Mouse (Mus musculus): ENCODE data around the gene Grip1. TPM values are rescaled to one million over a fixed set of nuclear protein-coding genes. Genes with fewer than 3 reads are reported as not detected.

The Grip1 gene
- polyA plus RNA-seq, 1 experiment from 2014 or later, result 3.3 TPM

DNA sequence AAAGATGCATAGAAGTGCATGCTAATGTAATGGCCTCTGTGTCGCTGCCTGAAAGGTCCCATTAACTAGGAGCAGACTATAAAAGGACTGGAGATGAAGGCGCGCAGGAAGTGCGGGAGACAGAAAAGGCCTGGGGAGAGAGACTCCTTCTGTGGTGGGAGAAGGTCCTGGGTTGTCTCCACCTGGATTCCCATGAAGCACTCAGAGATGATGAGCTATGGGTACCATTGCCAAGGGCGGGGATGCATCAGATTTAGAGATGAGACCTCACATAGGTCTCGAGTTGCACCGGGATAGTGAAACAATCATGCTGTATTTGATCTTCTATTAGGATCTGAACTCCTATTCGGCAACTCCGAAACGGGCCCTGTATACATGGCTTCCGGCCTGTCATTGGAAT is 212.8 kb downstream of the Grip1 start:
- H3K9ac ChIP-seq (replicated peaks; ENCODE audit: low read length), result no peak overlapping the region
- H3K27ac ChIP-seq (ENCODE audit: low read length), result no peak overlapping the region
- no peak overlapping the region for H3K4me3 ChIP-seq (ENCODE audit: low read length)
- H3K4me1 ChIP-seq (ENCODE audit: insufficient read depth, low read length), result peaks cover 17% of the 10 kb centered on the region
- no peaks in the 10 kb centered on the region for H3K9me3 ChIP-seq (ENCODE audit: low read length)
- 34% methylated on average over 11 of the region's 11 CpGs for WGBS
- H3K4me2 ChIP-seq (replicated peaks; ENCODE audit: low read depth, low read length), result no peak overlapping the region
- no peak for ATAC-seq (ENCODE audit: low FRiP score, low TSS enrichment)
- H3K36me3 ChIP-seq (ENCODE audit: insufficient read depth, low read length), result no peaks in the 10 kb centered on the region
- no peaks in the 10 kb centered on the region for H3K27me3 ChIP-seq (ENCODE audit: insufficient read depth, low read length)

DNA sequence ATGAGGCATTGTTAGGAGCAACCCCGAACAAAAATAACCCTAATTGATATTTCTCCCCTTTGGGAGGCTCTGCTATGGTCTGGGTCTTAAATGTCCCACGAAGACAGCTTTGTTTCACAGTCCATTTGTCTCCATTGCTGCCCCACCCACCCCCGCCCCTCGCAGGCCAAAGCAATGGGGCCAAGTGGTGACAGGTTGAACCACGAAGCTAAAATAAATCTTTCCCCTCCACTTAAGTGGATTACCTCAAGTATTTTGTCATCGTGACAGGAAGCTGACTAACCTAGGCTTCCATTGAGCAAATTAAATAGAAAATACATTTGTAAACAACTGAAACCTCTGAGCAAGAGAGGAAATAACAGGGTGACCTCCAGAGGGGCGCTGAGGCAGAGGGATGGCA is 216.8 kb downstream of the Grip1 start:
- Histone ChIP-seq H3K9ac (replicated peaks; ENCODE audit: low read length) (no peak overlapping the region), H3K36me3 (ENCODE audit: insufficient read depth, low read length) (no peaks in the 10 kb centered on the region), H3K4me3 (ENCODE audit: low read length) (no peak overlapping the region), H3K4me2 (replicated peaks; ENCODE audit: low read depth, low read length) (no peak overlapping the region), H3K27me3 (ENCODE audit: insufficient read depth, low read length) (no peaks in the 10 kb centered on the region), H3K9me3 (ENCODE audit: low read length) (no peaks in the 10 kb centered on the region), H3K4me1 (ENCODE audit: insufficient read depth, low read length) (peaks cover 14% of the 10 kb centered on the region), H3K27ac (ENCODE audit: low read length) (no peak overlapping the region)
- ATAC-seq (ENCODE audit: low FRiP score, low TSS enrichment), result no peak
- WGBS, result 20% methylated on average over 7 of the region's 7 CpGs

DNA sequence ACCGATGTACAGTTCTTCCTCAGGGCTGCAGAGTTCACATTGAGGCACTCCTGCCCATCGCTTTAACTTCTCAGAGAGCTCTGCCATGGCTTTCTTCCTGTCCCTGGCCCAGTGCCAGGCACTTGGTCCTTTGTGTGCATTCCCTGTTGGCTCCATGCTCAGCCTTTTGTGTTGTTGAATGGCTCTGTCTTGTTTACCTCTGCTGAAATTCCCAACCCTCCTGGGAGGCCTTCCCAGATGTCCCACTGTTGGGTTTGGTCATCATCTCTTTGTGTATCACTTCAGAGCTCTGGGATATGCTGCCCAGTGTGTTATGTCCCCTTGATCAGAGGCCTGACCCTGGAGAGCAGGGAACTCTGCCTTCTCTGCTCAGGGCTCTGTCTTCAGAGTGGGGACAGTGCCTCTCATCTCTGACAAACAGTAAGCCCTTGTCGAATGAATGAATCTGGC is 230.8 kb downstream of the Grip1 start:
- H3K36me3 ChIP-seq (ENCODE audit: insufficient read depth, low read length), result no peaks in the 10 kb centered on the region
- no peak for ATAC-seq (ENCODE audit: low FRiP score, low TSS enrichment)
- no peak overlapping the region for H3K4me3 ChIP-seq (ENCODE audit: low read length)
- no peaks in the 10 kb centered on the region for H3K4me1 ChIP-seq (ENCODE audit: insufficient read depth, low read length)
- H3K9ac ChIP-seq (replicated peaks; ENCODE audit: low read length), result no peak overlapping the region
- WGBS, result 66% methylated on average over 3 of the region's 3 CpGs
- H3K4me2 ChIP-seq (replicated peaks; ENCODE audit: low read depth, low read length), result no peak overlapping the region
- no peaks in the 10 kb centered on the region for H3K27me3 ChIP-seq (ENCODE audit: insufficient read depth, low read length)
- H3K9me3 ChIP-seq (ENCODE audit: low read length), result no peaks in the 10 kb centered on the region
- no peak overlapping the region for H3K27ac ChIP-seq (ENCODE audit: low read length)

DNA sequence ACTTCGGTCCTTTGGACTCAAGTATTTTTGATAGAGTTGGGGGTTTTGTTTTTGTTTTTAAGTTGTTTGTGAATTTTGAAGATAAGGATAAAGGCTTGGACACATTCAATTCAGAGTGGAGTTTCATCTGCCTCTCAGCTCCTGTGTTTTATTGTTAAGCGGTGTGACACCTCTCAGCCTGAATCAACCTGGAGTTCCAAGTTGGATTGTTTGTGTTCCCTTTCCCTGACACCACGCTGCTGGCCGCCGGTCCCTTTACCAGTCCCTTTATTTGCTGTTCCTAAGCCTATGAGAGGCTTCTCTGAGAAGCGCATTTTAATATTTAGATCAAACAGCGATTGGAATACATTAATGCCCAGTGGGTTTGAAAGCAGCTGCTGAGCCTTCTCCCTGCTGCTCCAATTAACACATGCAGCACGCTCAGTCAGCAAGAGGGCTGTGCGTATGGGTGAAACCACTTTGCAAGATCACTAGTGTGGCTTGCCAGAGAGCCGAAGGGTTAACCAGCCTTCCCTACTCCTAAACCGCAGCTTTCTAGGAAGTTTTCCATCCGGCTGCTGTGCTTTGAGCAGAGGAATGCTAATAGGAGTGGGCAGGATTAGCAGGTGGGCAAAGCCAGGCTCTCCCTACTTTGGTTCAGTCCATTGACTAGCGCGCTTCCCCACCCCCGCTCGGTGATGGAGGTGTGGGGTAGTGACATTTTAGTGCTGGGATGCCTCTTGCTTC is 237.9 kb downstream of the Grip1 start:
- 3% methylated on average over 16 of the region's 16 CpGs for WGBS
- ATAC-seq (ENCODE audit: low FRiP score, low TSS enrichment), result peak; percentile 88

DNA sequence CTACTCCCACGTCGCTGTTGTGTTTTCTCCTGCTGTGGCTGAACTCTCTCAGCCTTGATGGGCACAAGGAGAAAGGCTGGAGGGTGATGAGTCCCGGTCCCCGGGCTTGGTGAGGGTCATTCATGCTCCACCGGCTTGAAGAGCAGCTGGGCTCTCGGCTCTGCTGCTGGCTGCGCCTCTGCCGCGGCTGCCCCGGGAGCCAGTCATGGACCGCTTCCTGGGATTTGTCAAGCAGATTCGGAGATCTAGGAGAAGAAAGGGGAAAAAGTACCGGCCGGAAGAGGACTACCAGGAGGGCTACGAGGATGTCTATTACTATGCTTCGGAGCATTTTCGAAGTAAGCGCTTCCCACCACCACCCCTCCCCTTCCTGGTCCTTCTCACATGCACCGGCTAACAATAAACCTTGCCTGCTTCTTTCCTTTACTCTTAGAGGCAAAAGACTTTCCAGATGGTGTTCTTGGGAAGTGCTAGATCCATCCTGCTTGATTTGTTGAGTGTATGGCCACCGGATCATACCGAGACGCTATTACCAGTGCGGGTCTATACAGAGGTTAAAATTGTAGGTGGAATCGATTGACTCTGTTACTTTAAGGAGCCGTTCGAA is 238.8 kb downstream of the Grip1 start:
- 2% methylated on average over 26 of the region's 26 CpGs for WGBS
- H3K9ac ChIP-seq (replicated peaks; ENCODE audit: low read length), result no peak overlapping the region
- H3K9me3 ChIP-seq (ENCODE audit: low read length), result no peaks in the 10 kb centered on the region
- peaks cover 3% of the 10 kb centered on the region for H3K27me3 ChIP-seq (ENCODE audit: insufficient read depth, low read length)
- no peak overlapping the region for H3K27ac ChIP-seq (ENCODE audit: low read length)
- peak overlapping the region; percentile 66 for H3K4me2 ChIP-seq (replicated peaks; ENCODE audit: low read depth, low read length)
- peaks cover 13% of the 10 kb centered on the region; the same call in 1 of the 2 replicates for H3K4me1 ChIP-seq (ENCODE audit: insufficient read depth, low read length)
- H3K36me3 ChIP-seq (ENCODE audit: insufficient read depth, low read length), result no peaks in the 10 kb centered on the region
- peak overlapping the region; percentile 42 for H3K4me3 ChIP-seq (ENCODE audit: low read length)
- ATAC-seq (ENCODE audit: low FRiP score, low TSS enrichment), result peak; percentile 68; the same call in 1 of the 2 replicates

More for the DNA sequence above, 237.9 kb downstream of the Grip1 start:
- Histone ChIP-seq H3K4me3 (ENCODE audit: low read length) (peak overlapping the region; percentile 42), H3K9ac (replicated peaks; ENCODE audit: low read length) (no peak overlapping the region; the same call in 1 of the 2 replicates), H3K36me3 (ENCODE audit: insufficient read depth, low read length) (no peaks in the 10 kb centered on the region), H3K4me2 (replicated peaks; ENCODE audit: low read depth, low read length) (peak overlapping the region; percentile 66), H3K27ac (ENCODE audit: low read length) (no peak overlapping the region), H3K9me3 (ENCODE audit: low read length) (no peaks in the 10 kb centered on the region), H3K4me1 (ENCODE audit: insufficient read depth, low read length) (peaks cover 13% of the 10 kb centered on the region; the same call in 1 of the 2 replicates), H3K27me3 (ENCODE audit: insufficient read depth, low read length) (peaks cover 3% of the 10 kb centered on the region)

DNA sequence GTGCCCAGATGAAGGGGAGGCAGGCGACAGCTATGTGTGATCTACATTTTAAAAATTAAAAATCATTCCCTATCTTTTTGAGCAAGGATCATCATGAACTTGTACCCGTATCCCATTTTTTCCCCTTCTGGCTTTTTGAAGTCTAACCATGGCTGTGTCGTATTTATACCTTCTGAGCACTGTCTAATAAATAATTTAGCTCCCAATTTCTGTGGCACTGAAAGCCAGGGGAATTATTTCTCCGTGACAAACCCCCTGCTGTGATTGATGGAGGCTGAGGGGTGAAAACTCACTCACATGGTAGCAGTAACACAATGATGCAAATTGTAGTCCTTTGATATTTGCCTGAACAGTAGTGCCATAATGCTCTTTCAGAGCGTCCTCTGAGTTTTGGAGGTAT is 239.8 kb downstream of the Grip1 start:
- no peak for ATAC-seq (ENCODE audit: low FRiP score, low TSS enrichment)
- Histone ChIP-seq H3K9ac (replicated peaks; ENCODE audit: low read length) (no peak overlapping the region), H3K4me2 (replicated peaks; ENCODE audit: low read depth, low read length) (no peak overlapping the region), H3K36me3 (ENCODE audit: insufficient read depth, low read length) (no peaks in the 10 kb centered on the region), H3K4me3 (ENCODE audit: low read length) (no peak overlapping the region), H3K9me3 (ENCODE audit: low read length) (no peaks in the 10 kb centered on the region), H3K27ac (ENCODE audit: low read length) (no peak overlapping the region), H3K27me3 (ENCODE audit: insufficient read depth, low read length) (peaks cover 3% of the 10 kb centered on the region), H3K4me1 (ENCODE audit: insufficient read depth, low read length) (peaks cover 13% of the 10 kb centered on the region; the same call in 1 of the 2 replicates)
- WGBS, result 60% methylated on average over 5 of the region's 5 CpGs

DNA sequence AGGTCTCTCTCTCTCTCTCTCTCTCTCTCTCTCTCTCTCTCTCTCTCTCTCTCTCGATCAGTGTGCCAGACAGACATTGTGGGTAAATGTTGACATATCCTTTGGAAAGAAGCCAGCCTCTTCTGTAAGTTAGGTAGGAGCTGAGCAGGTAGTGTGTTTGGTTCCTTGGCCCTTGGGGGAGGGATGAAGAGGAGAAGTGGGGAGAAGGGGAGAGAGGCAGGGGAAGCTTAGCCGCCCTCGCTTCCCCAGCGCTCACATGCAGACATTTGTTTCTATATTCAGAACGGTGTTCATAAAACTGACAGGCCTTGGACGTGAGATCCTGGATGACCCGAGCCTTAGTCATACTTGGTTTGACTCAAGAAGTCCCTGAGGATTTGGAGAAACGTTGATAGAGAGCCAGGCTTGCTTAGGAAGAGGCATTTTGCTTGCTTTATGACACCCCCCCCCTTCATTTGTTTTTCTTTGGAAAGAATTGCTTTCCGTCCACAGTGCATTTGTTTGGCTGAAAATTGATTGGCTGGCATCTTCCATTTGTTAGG is 243.7 kb downstream of the Grip1 start:
- H3K4me2 ChIP-seq (replicated peaks; ENCODE audit: low read depth, low read length), result no peak overlapping the region
- WGBS, result 38% methylated on average over 9 of the region's 9 CpGs
- H3K9ac ChIP-seq (replicated peaks; ENCODE audit: low read length), result no peak overlapping the region
- H3K4me3 ChIP-seq (ENCODE audit: low read length), result no peak overlapping the region
- H3K27me3 ChIP-seq (ENCODE audit: insufficient read depth, low read length), result peaks cover 3% of the 10 kb centered on the region; the same call in 1 of the 2 replicates
- H3K9me3 ChIP-seq (ENCODE audit: low read length), result no peaks in the 10 kb centered on the region
- H3K27ac ChIP-seq (ENCODE audit: low read length), result no peak overlapping the region
- H3K36me3 ChIP-seq (ENCODE audit: insufficient read depth, low read length), result no peaks in the 10 kb centered on the region
- peaks cover 3% of the 10 kb centered on the region; the same call in 1 of the 2 replicates for H3K4me1 ChIP-seq (ENCODE audit: insufficient read depth, low read length)
- no peak for ATAC-seq (ENCODE audit: low FRiP score, low TSS enrichment)

DNA sequence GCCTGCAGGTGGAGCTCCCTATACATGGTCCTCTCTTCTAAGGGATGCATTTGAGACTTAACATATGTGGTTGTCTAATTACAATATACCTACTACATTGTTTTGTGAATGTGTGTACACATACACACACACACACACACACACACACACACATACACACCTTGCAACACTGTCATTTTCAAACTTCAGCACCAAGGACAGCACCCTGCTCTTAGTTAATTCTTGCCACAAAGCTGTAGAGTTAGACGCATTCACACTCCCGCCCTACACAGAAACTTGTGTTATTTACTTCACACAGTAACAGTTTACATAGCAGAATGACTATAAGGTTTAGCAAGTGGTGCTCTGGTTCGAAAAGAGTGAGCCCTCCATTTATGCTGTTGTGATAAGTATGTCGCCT is 251.7 kb downstream of the Grip1 start:
- H3K27me3 ChIP-seq (ENCODE audit: insufficient read depth, low read length), result no peaks in the 10 kb centered on the region
- H3K4me3 ChIP-seq (ENCODE audit: low read length), result no peak overlapping the region
- no peaks in the 10 kb centered on the region for H3K9me3 ChIP-seq (ENCODE audit: low read length)
- H3K27ac ChIP-seq (ENCODE audit: low read length), result no peak overlapping the region
- no peak for ATAC-seq (ENCODE audit: low FRiP score, low TSS enrichment)
- no peaks in the 10 kb centered on the region for H3K4me1 ChIP-seq (ENCODE audit: insufficient read depth, low read length)
- no peak overlapping the region for H3K9ac ChIP-seq (replicated peaks; ENCODE audit: low read length)
- H3K36me3 ChIP-seq (ENCODE audit: insufficient read depth, low read length), result no peaks in the 10 kb centered on the region
- no peak overlapping the region for H3K4me2 ChIP-seq (replicated peaks; ENCODE audit: low read depth, low read length)
- WGBS, result 57% methylated on average over 4 of the region's 4 CpGs

DNA sequence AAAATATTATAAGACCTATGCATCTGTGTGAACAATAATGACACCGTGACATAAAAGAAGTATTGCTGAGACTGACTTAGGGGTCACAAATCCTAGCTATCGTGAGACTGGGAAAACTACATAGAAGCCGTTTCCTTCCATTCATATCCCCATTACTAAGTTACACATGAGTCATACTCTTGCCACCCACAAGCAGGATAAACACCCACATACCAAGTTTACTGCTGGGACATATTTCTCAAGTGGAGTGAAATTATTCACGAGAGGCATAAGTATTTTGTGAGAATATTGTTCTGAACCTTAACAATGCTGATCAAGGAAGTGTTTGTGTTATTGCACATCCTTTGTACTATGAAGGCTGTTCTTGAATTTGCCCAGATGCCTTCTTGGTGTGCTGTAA is 252.7 kb downstream of the Grip1 start:
- Histone ChIP-seq H3K4me1 (ENCODE audit: insufficient read depth, low read length) (no peaks in the 10 kb centered on the region), H3K4me3 (ENCODE audit: low read length) (no peak overlapping the region), H3K36me3 (ENCODE audit: insufficient read depth, low read length) (no peaks in the 10 kb centered on the region), H3K4me2 (replicated peaks; ENCODE audit: low read depth, low read length) (no peak overlapping the region), H3K27me3 (ENCODE audit: insufficient read depth, low read length) (no peaks in the 10 kb centered on the region), H3K9me3 (ENCODE audit: low read length) (no peaks in the 10 kb centered on the region), H3K27ac (ENCODE audit: low read length) (no peak overlapping the region), H3K9ac (replicated peaks; ENCODE audit: low read length) (no peak overlapping the region)
- ATAC-seq (ENCODE audit: low FRiP score, low TSS enrichment), result no peak
- 79% methylated on average over 4 of the region's 4 CpGs for WGBS

DNA sequence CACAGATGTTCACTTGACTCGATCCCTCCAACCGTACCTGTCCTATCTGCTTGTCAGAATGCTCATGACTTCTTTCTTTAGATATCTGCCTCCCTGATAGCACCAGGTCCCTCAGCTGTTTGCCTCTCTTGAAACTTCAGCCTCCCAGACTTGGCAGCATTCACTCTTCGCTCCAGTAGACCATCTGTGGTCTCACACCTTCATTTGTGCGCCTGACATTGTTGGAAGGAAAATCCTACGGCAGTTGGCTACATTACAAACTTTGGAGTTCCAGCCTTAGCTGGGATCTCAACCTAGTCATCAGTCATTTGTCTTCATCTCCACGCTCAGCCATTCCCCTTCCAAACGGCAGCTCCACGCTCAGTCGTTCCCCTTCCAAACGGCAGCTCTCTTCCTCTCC is 253.4 kb downstream of the Grip1 start:
- ATAC-seq (ENCODE audit: low FRiP score, low TSS enrichment), result no peak
- H3K27ac ChIP-seq (ENCODE audit: low read length), result no peak overlapping the region

More for the DNA sequence above, 253.4 kb downstream of the Grip1 start:
- Histone ChIP-seq H3K4me3 (ENCODE audit: low read length) (no peak overlapping the region), H3K9ac (replicated peaks; ENCODE audit: low read length) (no peak overlapping the region), H3K27me3 (ENCODE audit: insufficient read depth, low read length) (no peaks in the 10 kb centered on the region), H3K36me3 (ENCODE audit: insufficient read depth, low read length) (no peaks in the 10 kb centered on the region), H3K4me2 (replicated peaks; ENCODE audit: low read depth, low read length) (no peak overlapping the region), H3K4me1 (ENCODE audit: insufficient read depth, low read length) (no peaks in the 10 kb centered on the region), H3K9me3 (ENCODE audit: low read length) (no peaks in the 10 kb centered on the region)
- WGBS, result 89% methylated on average over 10 of the region's 10 CpGs
